In the genomic region with DNA sequence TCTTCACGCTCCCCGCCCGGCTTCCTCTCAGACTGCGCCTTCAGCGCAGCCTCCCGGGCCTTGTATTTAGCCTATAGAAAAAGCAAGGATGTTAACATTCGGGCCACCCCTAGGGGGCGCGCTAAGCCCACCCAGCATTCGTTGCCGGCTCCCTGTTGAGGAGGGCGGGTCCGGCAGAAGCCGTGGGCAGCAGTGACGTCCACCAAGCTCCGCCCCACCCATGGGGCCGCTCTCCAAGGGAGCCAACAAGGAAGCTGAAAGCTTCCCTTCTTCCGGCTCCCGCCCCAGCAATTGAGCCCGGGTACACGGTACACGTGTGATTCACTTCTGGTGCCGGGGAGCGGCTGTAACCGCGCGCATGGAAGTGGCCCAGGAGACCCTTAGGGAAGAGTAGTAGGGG, we compare ENCODE assay signal across 1 mouse cellular context.
TF ChIP-seq lines count a peak whose summit lies in the region.

No protein-coding gene starts in this region.

TF ChIP-seq in CH12.LX, 34 proteins besides CTCF, POLR2A, EP300 and RAD21:
- TF ChIP-seq RCOR1 (conservative IDR thresholded peaks at IDR 0.05; ENCODE audit: low read depth, low read length) (no peak), MAX (IDR thresholded peaks at IDR 0.05; ENCODE audit: low read length) (peak; percentile 87), TBP (conservative IDR thresholded peaks at IDR 0.05; ENCODE audit: low read depth, low read length) (0 out of 2 replicates have a peak, but pooled peaks have one; percentile 44), ETS1 (conservative IDR thresholded peaks at IDR 0.05; ENCODE audit: low read depth, low read length) (peak; percentile 41; the same call in 1 of the 2 replicates), TCF12 (IDR thresholded peaks at IDR 0.05; ENCODE audit: low read depth, low read length) (peak; percentile 77), UBTF (IDR thresholded peaks at IDR 0.05; ENCODE audit: low read depth, low read length) (0 out of 2 replicates have a peak, but pooled peaks have one; percentile 21), SIN3A (IDR thresholded peaks at IDR 0.05; ENCODE audit: low read length) (peak; percentile 96), MXI1 (IDR thresholded peaks at IDR 0.05; ENCODE audit: low read depth, low read length) (peak; percentile 99), IRF4 (IDR thresholded peaks at IDR 0.05; ENCODE audit: low read depth, low read length) (peak; percentile 57; the same call in 1 of the 2 replicates), ZKSCAN1 (IDR thresholded peaks at IDR 0.05; ENCODE audit: borderline replicate concordance, low read depth, low read length) (no peak), POLR2AphosphoS2 (IDR thresholded peaks at IDR 0.05; ENCODE audit: low read depth, low read length) (peak; percentile 86; the same call in 1 of the 2 replicates), NRF1 (IDR thresholded peaks at IDR 0.05; ENCODE audit: low read depth, low read length) (peak; percentile 62), MYC (IDR thresholded peaks at IDR 0.05; ENCODE audit: low read depth, low read length) (peak; percentile 95), NELFE (IDR thresholded peaks at IDR 0.05; ENCODE audit: low read depth, low read length) (peak; percentile 63), ZNF384 (IDR thresholded peaks at IDR 0.05; ENCODE audit: low read depth, low read length) (peak; percentile 59), ZC3H11A (IDR thresholded peaks at IDR 0.05; ENCODE audit: low read depth, low read length) (peak; percentile 81), ZMIZ1 (IDR thresholded peaks at IDR 0.05; ENCODE audit: low read depth, low read length) (no peak), BHLHE40 (IDR thresholded peaks at IDR 0.05; ENCODE audit: low read depth, low read length) (peak; percentile 15; the same call in 1 of the 2 replicates), CHD1 (IDR thresholded peaks at IDR 0.05; ENCODE audit: low read depth, low read length) (no peak), HCFC1 (IDR thresholded peaks at IDR 0.05; ENCODE audit: low read depth, low read length) (peak; percentile 74), JUN (IDR thresholded peaks at IDR 0.05; ENCODE audit: insufficient read depth, low read depth, low read length) (no peak), MEF2A (IDR thresholded peaks at IDR 0.05; ENCODE audit: borderline replicate concordance, low read depth, low read length) (no peak; the same call in 1 of the 2 replicates), SMC3 (IDR thresholded peaks at IDR 0.05; ENCODE audit: low read depth, low read length) (peak; percentile 96), KAT2A (IDR thresholded peaks at IDR 0.05; ENCODE audit: insufficient replicate concordance, low read length) (0 out of 2 replicates have a peak, but pooled peaks have one; percentile 38), ELF1 (IDR thresholded peaks at IDR 0.05; ENCODE audit: low read depth, low read length) (peak; percentile 95)
